Mouse (Mus musculus): ENCODE measurements at regions not wholly inside any gene's neighbourhood (a gene's known extent, or its start where the extent isn't known, plus 50 kb on each side); places are given as distances from the start of the nearest gene placed in this dataset.

- no peak for DNase-seq (ENCODE audit: low read depth)
Measured at GRCm38 (mm10) chr9:63087195-63087594, 61.6 kb downstream of the Skor1 start.

GRCm38 (mm10) chr9:63086671-63087070, 62.1 kb downstream of the Skor1 start:
- no peak for DNase-seq (ENCODE audit: low read depth)

DNA sequence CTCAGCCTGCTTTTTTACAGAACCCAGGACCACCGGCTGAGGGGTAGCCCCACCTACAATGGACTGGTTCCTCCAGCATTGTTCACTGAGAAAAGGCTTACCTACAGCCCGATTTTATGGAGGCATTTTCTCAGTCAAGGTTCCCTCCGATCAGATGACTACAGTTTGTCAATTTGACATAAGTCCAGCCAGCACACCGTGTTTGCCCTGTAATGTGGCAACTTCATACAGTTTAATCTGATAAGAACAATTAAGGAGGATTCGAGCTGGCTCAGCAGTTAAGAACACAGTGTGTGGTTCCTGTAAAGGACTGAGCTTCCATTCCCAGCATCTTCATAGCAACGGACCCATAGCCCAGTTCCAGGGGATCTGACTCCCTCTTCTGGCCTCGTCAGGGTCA, 65.9 kb downstream of the Skor1 start:
- no peak for DNase-seq (ENCODE audit: low read depth)

DNA sequence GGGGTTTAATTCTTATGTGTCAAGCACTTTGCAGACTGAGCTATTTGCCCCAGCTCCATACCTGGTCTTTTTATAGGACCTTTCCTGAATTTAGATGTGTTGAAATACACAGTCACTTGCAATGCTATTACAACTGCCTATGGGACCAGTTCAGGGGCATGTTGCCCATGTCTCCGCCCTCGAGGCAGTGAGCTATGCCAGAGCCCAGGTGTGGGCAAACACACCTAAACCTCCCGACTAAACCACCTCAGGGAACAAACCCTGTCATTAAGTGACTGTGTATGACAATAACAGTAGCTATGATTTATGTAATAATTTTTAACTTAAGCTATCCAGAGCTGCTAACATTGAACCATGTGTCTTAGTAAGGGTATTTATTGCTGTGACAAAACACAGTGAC, 66.5 kb downstream of the Skor1 start:
- no peak for DNase-seq (ENCODE audit: low read depth)

DNA sequence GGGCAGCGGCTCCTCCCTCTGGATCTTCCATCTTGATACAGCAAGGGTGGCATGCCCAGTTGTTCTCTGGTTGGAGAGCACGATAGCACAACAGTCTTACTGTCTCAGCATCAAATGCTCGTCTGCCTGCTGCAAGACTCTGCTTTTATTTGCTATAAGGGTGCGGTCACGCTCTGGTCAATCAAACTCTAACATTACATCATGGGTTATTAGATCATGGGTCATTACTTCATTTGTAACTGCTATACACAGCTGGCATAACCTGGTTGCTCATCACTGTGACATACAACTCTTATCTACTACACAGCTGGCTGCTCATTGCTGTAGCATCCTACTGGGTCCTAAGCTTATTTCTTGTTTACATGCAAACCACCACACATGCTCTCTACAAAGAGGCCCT, 68.4 kb downstream of the Skor1 start:
- DNase-seq (ENCODE audit: low read depth) = no peak

- no peak for DNase-seq (ENCODE audit: low read depth)
Measured at GRCm38 (mm10) chr9:63075252-63075651, 73.5 kb downstream of the Skor1 start.

- DNase-seq (ENCODE audit: low read depth) = no peak
Measured at GRCm38 (mm10) chr9:63074803-63075202, 74.0 kb downstream of the Skor1 start.

- no peak for DNase-seq (ENCODE audit: low read depth)
Measured at GRCm38 (mm10) chr9:63074023-63074750, 74.6 kb downstream of the Skor1 start.

DNA sequence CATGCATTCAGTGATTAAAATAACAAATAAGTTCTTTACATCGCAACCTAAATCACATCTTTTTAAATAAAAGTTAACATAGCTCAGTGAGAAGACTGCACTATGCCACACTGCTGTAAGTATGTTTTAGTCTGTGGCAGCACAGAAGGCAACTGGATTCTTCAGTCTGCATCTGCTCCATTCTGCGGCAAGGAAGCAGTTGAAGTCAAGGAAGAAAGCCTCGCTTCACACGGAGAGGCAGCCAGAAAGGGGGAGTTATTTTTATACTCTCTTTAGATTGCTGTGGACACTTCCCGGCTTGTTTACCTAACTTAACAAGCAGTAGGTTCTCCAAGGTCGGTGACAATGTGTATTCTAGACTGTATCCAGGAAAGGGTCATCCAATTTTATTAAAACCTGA, 77.7 kb downstream of the Skor1 start:
- DNase-seq (ENCODE audit: low read depth) = no peak

DNA sequence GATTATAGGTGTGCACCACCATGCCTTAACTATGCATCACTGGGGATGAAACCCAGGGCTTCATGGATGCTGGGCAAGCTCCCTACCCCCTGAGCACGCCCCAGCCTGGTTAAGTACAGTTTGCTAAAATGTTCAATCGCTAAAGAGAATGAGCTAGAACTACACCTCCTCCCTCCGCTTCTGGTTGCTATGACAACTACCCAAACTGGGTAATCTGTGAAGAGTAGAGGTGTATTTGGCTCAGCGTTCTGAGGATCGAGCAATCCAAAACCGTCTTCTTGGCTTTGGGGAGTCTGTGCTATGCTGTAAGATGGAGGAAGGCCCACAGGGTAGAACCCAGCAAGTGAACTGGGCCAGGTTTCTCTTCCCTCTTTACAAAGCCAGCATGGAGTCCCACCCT, 78.8 kb downstream of the Skor1 start:
- DNase-seq (ENCODE audit: low read depth) = no peak

DNA sequence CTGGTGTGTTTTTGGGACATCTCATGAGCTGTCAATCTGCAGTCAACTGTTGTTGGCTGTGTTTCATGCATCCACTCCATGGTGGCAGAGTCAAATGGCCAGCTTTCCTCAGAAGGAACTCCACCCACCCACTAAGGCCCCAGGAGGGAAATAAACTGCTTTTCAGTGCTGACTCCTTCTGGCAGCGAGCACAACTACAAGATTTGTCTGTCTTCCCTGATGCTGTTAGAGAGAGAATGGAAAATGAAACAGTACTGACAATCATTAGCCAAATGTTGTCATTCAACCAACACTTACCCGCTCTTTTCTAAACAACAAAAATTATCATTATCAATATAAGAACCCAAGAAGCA, 79.3 kb upstream of the Pias1 start:
- no peak for DNase-seq (ENCODE audit: low read depth)

GRCm38 (mm10) chr9:63066384-63067053, 78.8 kb upstream of the Pias1 start:
- no peak for DNase-seq (ENCODE audit: low read depth)

DNA sequence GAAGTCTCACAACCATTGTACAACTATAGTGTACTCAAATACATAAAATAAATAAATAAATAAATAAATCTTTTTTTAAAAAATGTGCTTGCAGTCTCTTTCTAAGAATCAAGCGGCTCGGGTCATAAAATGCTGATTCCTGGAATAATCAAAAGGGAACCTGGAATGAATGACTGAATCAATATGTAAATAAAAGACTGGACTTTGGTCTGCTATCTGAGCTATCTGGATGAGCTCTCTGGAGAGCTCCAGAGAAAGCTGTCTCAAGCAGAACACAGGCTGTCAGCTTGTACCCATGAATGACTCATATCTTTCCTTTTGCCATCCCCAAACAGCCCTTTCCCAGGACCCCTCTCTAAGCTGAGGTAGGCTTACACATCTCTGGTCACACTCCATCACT, 75.8 kb upstream of the Pias1 start:
- DNase-seq (ENCODE audit: low read depth) = no peak

- no peak for DNase-seq (ENCODE audit: low read depth)
Measured at GRCm38 (mm10) chr9:63060740-63061139, 73.0 kb upstream of the Pias1 start.

GRCm38 (mm10) chr9:63059234-63059842, 71.6 kb upstream of the Pias1 start:
- no peak for DNase-seq (ENCODE audit: low read depth)

- no peak for DNase-seq (ENCODE audit: low read depth)
Measured at GRCm38 (mm10) chr9:63058506-63059233, 70.9 kb upstream of the Pias1 start.

DNA sequence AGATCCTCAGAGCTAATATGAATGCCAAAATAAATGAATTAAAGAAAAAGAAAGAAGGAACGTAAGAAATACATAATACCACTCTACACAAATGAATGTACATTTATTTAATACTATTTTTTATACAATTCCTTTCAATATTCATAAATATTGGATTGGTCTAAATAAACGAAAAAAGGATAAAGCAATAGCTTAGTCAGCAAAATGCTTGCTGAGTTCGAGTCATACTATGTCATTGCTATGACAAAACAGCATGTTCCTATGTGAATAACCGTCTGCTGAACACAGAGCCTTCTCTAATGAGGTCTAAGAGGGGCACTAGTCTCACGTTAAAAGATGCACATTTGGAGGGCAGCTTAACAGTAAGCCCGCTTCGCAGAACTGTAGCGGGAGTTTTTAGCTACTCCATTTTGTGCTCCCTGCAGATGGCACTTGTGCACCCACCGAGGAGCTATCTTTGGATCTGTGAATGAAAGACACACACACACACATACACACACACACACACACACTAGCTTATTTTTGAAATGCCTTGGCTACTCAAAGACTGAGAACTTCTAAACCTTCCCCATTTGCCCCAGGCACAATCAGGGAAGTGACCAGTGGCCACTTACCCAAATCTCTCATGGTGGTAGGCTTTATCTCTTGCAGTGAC, 69.1 kb upstream of the Pias1 start:
- DNase-seq (ENCODE audit: low read depth) = no peak

GRCm38 (mm10) chr9:63052181-63052580, 64.5 kb upstream of the Pias1 start:
- no peak for DNase-seq (ENCODE audit: low read depth)

- no peak for DNase-seq (ENCODE audit: low read depth)
Measured at GRCm38 (mm10) chr9:63051631-63052030, 63.9 kb upstream of the Pias1 start.

DNA sequence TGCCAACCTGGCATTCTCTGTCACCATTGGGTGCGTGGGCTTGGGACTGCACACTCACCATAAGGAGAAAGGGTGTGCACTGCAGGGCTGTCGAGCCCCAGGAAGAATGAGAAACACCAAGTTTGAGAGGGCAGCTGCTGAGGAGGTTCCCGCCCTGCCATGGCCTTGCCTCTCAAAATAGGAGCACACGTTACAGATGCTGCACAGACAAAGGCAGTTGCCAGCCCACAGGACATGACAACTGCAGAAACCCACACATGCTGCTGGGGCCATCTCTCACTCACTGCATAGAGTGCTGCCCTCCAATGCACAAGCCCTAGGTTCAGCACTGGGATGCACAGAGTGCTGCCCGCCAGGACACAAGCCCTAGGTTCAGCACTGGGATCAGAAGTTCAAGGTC, 61.6 kb upstream of the Pias1 start:
- DNase-seq (ENCODE audit: low read depth) = no peak

DNA sequence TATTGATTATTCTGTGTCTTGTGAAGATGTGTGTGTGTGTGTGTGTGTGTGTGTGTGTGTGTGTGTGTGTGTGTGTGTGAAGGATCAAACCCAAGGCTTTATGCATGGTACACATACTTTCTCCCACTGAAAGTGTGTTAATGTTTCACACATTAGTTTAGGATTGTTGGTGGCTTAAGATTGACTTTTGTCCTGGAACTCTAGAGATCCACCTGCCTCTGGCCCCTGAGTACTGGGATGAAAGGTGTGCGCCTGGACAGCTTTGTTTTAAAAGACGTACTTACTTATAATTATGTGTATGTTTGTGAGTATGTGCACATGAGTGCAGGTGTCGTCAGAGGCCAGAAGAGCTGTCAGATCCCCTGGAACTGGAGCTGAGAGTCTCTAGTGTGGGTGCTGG, 59.3 kb upstream of the Pias1 start:
- no peak for DNase-seq (ENCODE audit: low read depth)

GRCm38 (mm10) chr9:63045531-63045930, 57.8 kb upstream of the Pias1 start:
- no peak for DNase-seq (ENCODE audit: low read depth)

Measured in c-Kit-positive CD71-negative TER-119-negative erythroid progenitor cells, embryonic 14.5 days (primary cell).